Mouse (Mus musculus): ENCODE results near the gene Emilin1. TPM values are rescaled to one million over a fixed set of nuclear protein-coding genes. Genes with fewer than 3 reads are reported as not detected.
A peak's percentile ranks its signal among the peaks of the same experiment; 100 is the strongest.
"Not testable (repeated sequence)": the region's sequence is repeated elsewhere in the genome, so short reads cannot be mapped to it uniquely, and the experiment has no call there.

The Emilin1 gene
- polyA plus RNA-seq, 1 experiment from 2014 or later = 85.6 TPM

DNA sequence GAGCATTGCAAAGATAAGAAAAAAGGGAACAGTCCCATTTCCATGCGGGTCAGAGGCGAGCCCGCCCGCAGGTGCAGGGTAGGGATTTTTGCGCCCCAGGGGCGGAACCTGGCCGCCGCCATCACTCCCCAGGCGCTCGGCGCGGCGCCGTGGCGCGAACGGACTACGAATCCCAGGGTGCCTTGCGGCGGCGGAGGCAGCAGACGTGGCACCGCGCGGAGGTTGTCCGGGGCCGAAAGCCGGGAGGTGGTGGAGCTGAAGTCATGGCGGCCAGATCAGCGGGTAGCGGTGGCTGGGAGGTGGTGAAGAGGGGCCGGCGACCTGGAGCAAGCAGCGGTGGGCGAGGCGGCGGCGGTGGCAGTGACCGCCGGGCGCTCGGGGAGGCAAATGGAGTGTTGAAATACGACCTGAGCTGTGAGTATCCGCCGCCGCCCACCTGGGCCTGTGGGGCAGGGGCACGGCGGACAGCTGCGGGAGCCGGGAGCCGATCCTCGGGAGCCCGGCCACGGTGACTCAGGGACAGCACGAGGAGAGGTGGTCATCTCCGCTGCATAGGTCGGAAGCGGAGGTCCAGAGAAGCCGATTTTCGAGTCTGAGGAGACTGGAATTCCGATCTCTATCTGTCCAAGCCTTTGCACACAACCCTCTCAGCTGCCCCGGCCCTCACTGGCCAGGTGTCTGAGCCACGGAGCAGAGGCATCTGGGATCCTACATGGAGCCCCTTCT, 43.6 kb upstream of the Emilin1 start:
- WGBS = 0% methylated on average over 63 of the region's 63 CpGs
- no peaks in the 10 kb centered on the region for H3K27me3 ChIP-seq (ENCODE audit: control insufficient read depth, insufficient read depth, low read length)
- H3K4me2 ChIP-seq (replicated peaks; ENCODE audit: low read depth) = peak overlapping the region; percentile 84
- H3K9me3 ChIP-seq (ENCODE audit: control insufficient read depth, low read length) = no peaks in the 10 kb centered on the region
- H3K27ac ChIP-seq (replicated peaks) = peak overlapping the region; percentile 65
- H3K36me3 ChIP-seq (ENCODE audit: control insufficient read depth, insufficient read depth, low read length) = peaks cover 22% of the 10 kb centered on the region
- H3K9ac ChIP-seq (ENCODE audit: low read length) = peak overlapping the region; percentile 93
- 0 out of 2 replicates have a peak, but pooled peaks cover 2% of the 10 kb centered on the region for H3K4me1 ChIP-seq (replicated peaks; ENCODE audit: control insufficient read depth, insufficient read depth)
- peak; percentile 92 for ATAC-seq (ENCODE audit: low FRiP score, low TSS enrichment)
- peak overlapping the region; percentile 89 for H3K4me3 ChIP-seq (ENCODE audit: low read depth, low read length)
- peak; percentile 93 for DNase-seq (ENCODE audit: low spot score)
- no peak for TF ChIP-seq EP300 (optimal IDR thresholded peaks at IDR 0.05)
- TF ChIP-seq CTCF (IDR thresholded peaks at IDR 0.05; ENCODE audit: low read depth) = peak; percentile 25; the same call in 1 of the 2 replicates

DNA sequence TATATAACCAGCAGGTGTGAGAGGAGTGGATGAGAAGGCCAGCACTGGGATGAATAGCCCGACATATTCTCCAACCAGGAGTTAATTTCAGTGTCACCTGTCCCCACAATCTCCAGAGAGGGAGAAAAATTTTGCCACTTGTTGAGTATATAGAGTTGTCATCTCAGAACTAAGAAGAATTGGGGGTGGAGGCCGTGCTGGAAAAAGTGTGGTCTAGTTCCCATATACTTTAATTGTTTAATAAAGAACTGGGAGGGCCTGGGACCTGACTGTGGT, 43.1 kb upstream of the Emilin1 start:
- TF ChIP-seq CTCF (IDR thresholded peaks at IDR 0.05; ENCODE audit: low read depth) (no peak), EP300 (optimal IDR thresholded peaks at IDR 0.05) (no peak)
- Histone ChIP-seq H3K4me3 (ENCODE audit: low read depth, low read length) (peak overlapping the region; percentile 89), H3K9me3 (ENCODE audit: control insufficient read depth, low read length) (no peaks in the 10 kb centered on the region), H3K27ac (replicated peaks) (peak overlapping the region; percentile 65), H3K4me2 (replicated peaks; ENCODE audit: low read depth) (peak overlapping the region; percentile 84), H3K27me3 (ENCODE audit: control insufficient read depth, insufficient read depth, low read length) (no peaks in the 10 kb centered on the region), H3K36me3 (ENCODE audit: control insufficient read depth, insufficient read depth, low read length) (peaks cover 23% of the 10 kb centered on the region), H3K4me1 (replicated peaks; ENCODE audit: control insufficient read depth, insufficient read depth) (0 out of 2 replicates have a peak, but pooled peaks cover 2% of the 10 kb centered on the region), H3K9ac (ENCODE audit: low read length) (peak overlapping the region; percentile 93)
- no peak for ATAC-seq (ENCODE audit: low FRiP score, low TSS enrichment)
- DNase-seq (ENCODE audit: low spot score) = no peak
- 13% methylated on average over 2 of the region's 2 CpGs for WGBS

GRCm38 (mm10) chr5:30872574-30872973, 40.6 kb upstream of the Emilin1 start:
- WGBS = 93% methylated on average over 9 of the region's 9 CpGs
- DNase-seq (ENCODE audit: low spot score) (no peak), ATAC-seq (ENCODE audit: low FRiP score, low TSS enrichment) (no peak)
- H3K36me3 ChIP-seq (ENCODE audit: control insufficient read depth, insufficient read depth, low read length) = peaks cover 35% of the 10 kb centered on the region
- no peak overlapping the region for H3K9ac ChIP-seq (ENCODE audit: low read length)
- 0 out of 2 replicates have a peak, but pooled peaks cover 2% of the 10 kb centered on the region for H3K4me1 ChIP-seq (replicated peaks; ENCODE audit: control insufficient read depth, insufficient read depth)
- TF ChIP-seq EP300 (optimal IDR thresholded peaks at IDR 0.05) (no peak), CTCF (IDR thresholded peaks at IDR 0.05; ENCODE audit: low read depth) (no peak)
- no peaks in the 10 kb centered on the region for H3K27me3 ChIP-seq (ENCODE audit: control insufficient read depth, insufficient read depth, low read length)
- H3K4me2 ChIP-seq (replicated peaks; ENCODE audit: low read depth) = no peak overlapping the region
- H3K27ac ChIP-seq (replicated peaks) = no peak overlapping the region
- no peak overlapping the region for H3K4me3 ChIP-seq (ENCODE audit: low read depth, low read length)
- no peaks in the 10 kb centered on the region for H3K9me3 ChIP-seq (ENCODE audit: control insufficient read depth, low read length)

GRCm38 (mm10) chr5:30874365-30874764, 38.8 kb upstream of the Emilin1 start:
- no peak overlapping the region for H3K4me3 ChIP-seq (ENCODE audit: low read depth, low read length)
- WGBS = 85% methylated on average over 7 of the region's 7 CpGs
- ATAC-seq (ENCODE audit: low FRiP score, low TSS enrichment) (no peak), DNase-seq (ENCODE audit: low spot score) (no peak)
- H3K36me3 ChIP-seq (ENCODE audit: control insufficient read depth, insufficient read depth, low read length) = peaks cover 37% of the 10 kb centered on the region
- no peaks in the 10 kb centered on the region for H3K27me3 ChIP-seq (ENCODE audit: control insufficient read depth, insufficient read depth, low read length)
- no peak overlapping the region for H3K27ac ChIP-seq (replicated peaks)
- no peaks in the 10 kb centered on the region for H3K4me1 ChIP-seq (replicated peaks; ENCODE audit: control insufficient read depth, insufficient read depth)
- H3K4me2 ChIP-seq (replicated peaks; ENCODE audit: low read depth) = no peak overlapping the region
- no peaks in the 10 kb centered on the region for H3K9me3 ChIP-seq (ENCODE audit: control insufficient read depth, low read length)
- no peak overlapping the region for H3K9ac ChIP-seq (ENCODE audit: low read length)
- TF ChIP-seq CTCF (IDR thresholded peaks at IDR 0.05; ENCODE audit: low read depth) (no peak), EP300 (optimal IDR thresholded peaks at IDR 0.05) (no peak)

DNA sequence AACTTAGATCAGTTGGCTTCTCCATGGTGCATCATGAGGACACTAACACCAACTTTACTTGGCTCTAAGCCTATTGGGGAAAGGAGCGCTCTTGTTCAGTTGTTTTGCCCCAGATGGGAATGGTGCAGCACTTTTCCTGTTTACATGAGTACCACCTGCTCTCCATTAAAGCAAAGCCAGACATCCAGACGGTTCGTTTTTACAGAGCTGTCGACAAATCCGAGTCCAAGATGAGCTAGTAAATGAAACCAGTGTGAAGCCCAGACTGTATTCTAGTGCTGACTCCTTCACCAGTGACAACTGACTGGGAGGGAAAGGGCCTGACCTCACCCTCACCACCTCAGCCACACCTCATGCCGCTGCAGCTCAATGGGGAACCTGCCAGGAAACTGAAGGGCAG, 34.6 kb upstream of the Emilin1 start:
- no peak overlapping the region for H3K27ac ChIP-seq (replicated peaks)
- H3K36me3 ChIP-seq (ENCODE audit: control insufficient read depth, insufficient read depth, low read length) = peaks cover 23% of the 10 kb centered on the region
- H3K4me3 ChIP-seq (ENCODE audit: low read depth, low read length) = no peak overlapping the region
- no peak overlapping the region for H3K4me2 ChIP-seq (replicated peaks; ENCODE audit: low read depth)
- H3K9me3 ChIP-seq (ENCODE audit: control insufficient read depth, low read length) = no peaks in the 10 kb centered on the region
- 25% methylated on average over 6 of the region's 6 CpGs for WGBS
- no peaks in the 10 kb centered on the region for H3K4me1 ChIP-seq (replicated peaks; ENCODE audit: control insufficient read depth, insufficient read depth)
- H3K9ac ChIP-seq (ENCODE audit: low read length) = no peak overlapping the region
- TF ChIP-seq CTCF (IDR thresholded peaks at IDR 0.05; ENCODE audit: low read depth) = no peak
- no peak for TF ChIP-seq EP300 (optimal IDR thresholded peaks at IDR 0.05)
- DNase-seq (ENCODE audit: low spot score) (no peak), ATAC-seq (ENCODE audit: low FRiP score, low TSS enrichment) (peak; percentile 13; the same call in 1 of the 2 replicates)
- no peaks in the 10 kb centered on the region for H3K27me3 ChIP-seq (ENCODE audit: control insufficient read depth, insufficient read depth, low read length)

DNA sequence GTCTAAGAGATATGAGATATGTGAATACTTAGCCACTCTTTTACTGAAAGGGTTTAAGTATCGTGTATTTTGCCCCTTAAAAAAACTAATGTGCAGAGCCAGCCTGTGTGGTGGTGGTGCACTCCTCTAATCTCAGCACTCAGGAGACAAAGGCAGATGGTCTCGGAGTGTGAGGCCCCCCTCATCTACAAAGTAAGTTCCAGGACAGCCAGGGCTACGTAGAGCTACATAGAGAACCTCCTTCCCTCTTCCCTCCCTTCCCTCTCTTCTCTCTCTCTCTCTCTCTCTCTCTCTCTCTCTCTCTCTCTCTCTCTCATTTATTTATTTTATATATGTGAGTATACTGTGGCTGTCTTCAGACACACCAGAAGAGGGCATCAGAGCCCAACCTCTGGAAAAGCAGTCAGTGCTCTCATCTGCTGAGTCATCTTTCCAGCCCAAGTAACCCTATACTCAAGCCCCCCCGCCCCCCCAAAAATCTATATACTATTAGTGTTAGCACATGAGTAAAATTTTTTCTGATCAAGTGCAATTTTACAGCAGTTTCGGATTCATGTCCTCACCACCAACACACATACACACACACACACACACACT, 33.8 kb upstream of the Emilin1 start:
- Histone ChIP-seq H3K9ac (ENCODE audit: low read length) (no peak overlapping the region), H3K4me2 (replicated peaks; ENCODE audit: low read depth) (no peak overlapping the region), H3K36me3 (ENCODE audit: control insufficient read depth, insufficient read depth, low read length) (peaks cover 16% of the 10 kb centered on the region), H3K4me3 (ENCODE audit: low read depth, low read length) (no peak overlapping the region), H3K27me3 (ENCODE audit: control insufficient read depth, insufficient read depth, low read length) (no peaks in the 10 kb centered on the region), H3K4me1 (replicated peaks; ENCODE audit: control insufficient read depth, insufficient read depth) (no peaks in the 10 kb centered on the region), H3K27ac (replicated peaks) (no peak overlapping the region), H3K9me3 (ENCODE audit: control insufficient read depth, low read length) (no peaks in the 10 kb centered on the region)
- 63% methylated on average over 5 of the region's 5 CpGs for WGBS
- TF ChIP-seq EP300 (optimal IDR thresholded peaks at IDR 0.05) = no peak
- peak; percentile 58 for TF ChIP-seq CTCF (IDR thresholded peaks at IDR 0.05; ENCODE audit: low read depth)
- no peak for DNase-seq (ENCODE audit: low spot score)
- peak; percentile 27; the same call in 1 of the 2 replicates for ATAC-seq (ENCODE audit: low FRiP score, low TSS enrichment)

DNA sequence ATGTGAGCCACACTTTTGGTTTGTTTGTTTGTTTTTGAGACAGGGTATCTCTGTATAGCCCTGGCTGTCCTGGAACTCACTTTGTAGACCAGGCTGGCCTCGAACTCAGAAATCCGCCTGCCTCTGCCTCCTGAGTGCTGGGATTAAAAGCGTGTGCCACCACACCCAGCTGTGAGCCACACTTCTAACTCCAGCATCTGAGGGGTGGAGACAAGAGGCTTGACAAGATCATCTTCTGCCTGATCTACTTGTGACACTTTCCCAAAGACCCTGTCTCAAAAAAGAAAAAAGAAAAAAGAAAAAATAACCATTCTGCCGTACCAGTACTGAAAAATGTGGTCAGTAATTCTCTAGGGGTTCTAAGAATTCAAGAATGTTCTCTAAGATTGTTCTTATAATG, 31.4 kb upstream of the Emilin1 start:
- not testable (repeated sequence) for H3K9ac ChIP-seq (ENCODE audit: low read length); ATAC-seq (ENCODE audit: low FRiP score, low TSS enrichment); DNase-seq (ENCODE audit: low spot score); H3K9me3 ChIP-seq (ENCODE audit: control insufficient read depth, low read length); H3K4me1 ChIP-seq (replicated peaks; ENCODE audit: control insufficient read depth, insufficient read depth); H3K4me3 ChIP-seq (ENCODE audit: low read depth, low read length); H3K4me2 ChIP-seq (replicated peaks; ENCODE audit: low read depth); H3K27ac ChIP-seq (replicated peaks); H3K27me3 ChIP-seq (ENCODE audit: control insufficient read depth, insufficient read depth, low read length); H3K36me3 ChIP-seq (ENCODE audit: control insufficient read depth, insufficient read depth, low read length)
- 89% methylated on average over 4 of the region's 4 CpGs for WGBS
